Mouse (Mus musculus) right cerebral cortex, adult 2 months (tissue): ENCODE measurements around the gene Rapgef4.

Experiments
- DNase-seq, 2 experiments: peaks; one replicate each; pipeline ENCODE4 v3.0.0; 2021 to 2022; ENCODE audit warnings: low spot score in 2 of 2

Rapgef4 gene

DNA sequence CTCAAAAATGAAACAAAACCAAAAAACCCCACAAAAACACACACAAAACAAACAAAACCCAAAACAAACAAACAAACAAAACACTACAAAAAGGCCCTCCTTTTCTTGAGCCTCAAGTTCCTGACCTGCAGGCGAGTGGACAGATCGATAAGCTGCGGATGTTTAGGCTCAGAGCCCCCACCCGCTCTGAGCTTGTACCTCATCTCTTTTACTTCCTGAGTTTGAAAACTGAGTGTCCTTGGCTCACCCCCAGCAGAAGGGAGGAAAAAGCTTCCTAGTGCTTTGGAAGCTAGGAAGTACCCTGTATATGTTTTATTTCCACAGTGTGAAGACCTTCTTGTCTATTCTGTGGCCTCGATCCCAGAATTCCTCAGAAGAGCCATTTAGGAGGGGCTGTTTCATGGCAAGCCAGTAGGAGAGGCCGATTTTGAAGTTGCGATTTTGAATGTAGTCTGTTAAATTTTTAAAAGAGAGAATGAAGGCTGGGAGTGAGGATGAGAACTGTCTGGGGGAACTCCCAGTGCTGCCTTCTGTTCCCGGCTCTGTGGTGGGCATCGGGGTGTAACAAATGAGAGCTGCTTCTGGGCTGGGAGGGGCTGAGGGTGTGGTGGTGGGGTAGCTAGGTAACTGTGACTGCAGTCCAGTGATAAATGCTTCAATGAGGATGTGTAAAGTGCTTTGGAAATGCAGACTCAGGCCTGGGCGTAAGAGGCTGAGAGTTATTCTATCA, 2.0 kb downstream of the Rapgef4 start:
- DNase-seq: no peak

- no peak for DNase-seq
Observed at GRCm38 (mm10) chr2:71985730-71986129, 4.7 kb downstream of the Rapgef4 start.

GRCm38 (mm10) chr2:71986276-71986848, 5.3 kb downstream of the Rapgef4 start:
- no peak for DNase-seq

DNA sequence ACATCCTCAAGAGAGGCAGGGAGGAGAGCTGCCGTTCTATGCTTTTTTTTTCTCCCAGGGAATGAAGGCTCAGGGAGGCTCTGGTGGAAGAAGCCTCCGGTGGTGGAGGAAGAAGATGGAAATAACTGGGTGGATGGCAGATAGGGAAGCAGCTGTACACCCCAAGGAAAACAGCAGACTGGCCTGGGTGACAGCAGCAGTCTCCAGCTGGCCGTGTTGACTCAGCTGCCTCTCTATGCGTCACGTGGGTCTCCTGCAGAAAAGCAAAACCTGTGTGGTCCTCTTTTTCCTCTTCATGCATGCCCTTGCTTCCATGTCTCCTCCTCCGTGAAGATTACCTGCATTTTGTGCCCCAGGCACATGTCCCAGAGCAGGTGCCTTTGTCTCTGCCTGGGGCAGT, 7.5 kb downstream of the Rapgef4 start:
- peak in 1 of 2 experiments; percentile 58 for DNase-seq

GRCm38 (mm10) chr2:71992129-71992528, 11.1 kb downstream of the Rapgef4 start:
- no peak for DNase-seq

GRCm38 (mm10) chr2:71993729-71994423, 12.8 kb downstream of the Rapgef4 start:
- DNase-seq: peak in 1 of 2 experiments; percentile 37

- no peak for DNase-seq
Observed at GRCm38 (mm10) chr2:71998531-71998930, 17.5 kb downstream of the Rapgef4 start.

- DNase-seq: no peak
Observed at GRCm38 (mm10) chr2:72000102-72000501, 19.1 kb downstream of the Rapgef4 start.

- no peak for DNase-seq
Observed at GRCm38 (mm10) chr2:72002843-72003370, 21.9 kb downstream of the Rapgef4 start.

- DNase-seq: no peak
Observed at GRCm38 (mm10) chr2:72003756-72004525, 22.9 kb downstream of the Rapgef4 start.

DNA sequence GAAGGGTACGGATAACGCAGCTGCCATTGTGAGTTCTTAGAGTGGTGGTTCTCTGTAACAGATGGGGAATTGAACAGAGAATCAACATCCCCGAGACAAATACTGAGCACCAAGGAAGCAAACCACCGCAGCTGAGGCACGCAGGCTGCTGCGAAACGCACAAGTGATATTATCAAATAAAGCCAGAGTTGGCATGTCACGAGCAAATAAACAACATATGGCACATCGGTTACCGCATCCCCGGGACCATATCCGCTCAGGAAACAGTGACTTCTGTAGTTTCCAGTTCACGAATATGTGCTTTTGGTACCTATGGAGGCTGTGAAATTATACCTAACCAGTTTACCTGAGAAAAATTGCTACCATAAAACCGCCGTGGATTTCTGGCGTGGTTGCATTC, 24.0 kb downstream of the Rapgef4 start:
- DNase-seq: no peak

DNA sequence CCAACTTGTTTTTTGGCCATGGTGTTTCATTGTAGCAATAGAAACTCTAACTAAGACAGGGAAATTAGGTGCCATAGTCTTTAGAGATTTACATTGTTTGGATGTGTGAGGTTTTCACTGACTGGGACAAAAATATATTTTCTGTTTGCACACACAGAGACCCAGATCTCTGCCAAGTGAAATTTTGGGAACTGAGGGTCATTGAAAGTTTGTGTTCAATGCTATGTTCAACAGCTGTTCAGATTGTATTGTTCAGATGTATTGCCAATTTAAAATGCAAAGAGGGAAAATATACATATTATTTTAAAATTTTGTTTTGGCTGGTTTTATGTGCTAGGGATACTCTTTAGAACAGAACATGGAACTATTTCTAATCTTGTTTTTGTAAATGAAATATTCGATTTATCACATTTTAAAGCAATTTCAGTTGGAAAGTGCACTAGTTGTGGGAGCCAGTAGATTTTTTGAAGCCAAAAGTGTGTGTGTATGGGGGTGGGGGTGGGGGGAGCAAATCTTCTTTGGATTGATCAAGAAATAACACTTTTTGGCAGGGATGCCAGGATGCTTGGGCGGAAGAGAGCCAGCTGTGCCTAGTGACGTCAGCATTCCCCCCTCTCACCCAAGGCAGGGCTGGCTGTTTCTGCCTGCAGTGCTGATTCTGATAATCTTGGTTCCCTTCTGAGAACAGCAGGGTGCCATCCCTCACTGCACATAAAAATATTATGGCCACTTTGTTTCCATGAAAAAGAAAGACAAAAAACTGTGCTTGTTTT, 28.6 kb downstream of the Rapgef4 start:
- DNase-seq: peak; percentile 57 to 74

DNA sequence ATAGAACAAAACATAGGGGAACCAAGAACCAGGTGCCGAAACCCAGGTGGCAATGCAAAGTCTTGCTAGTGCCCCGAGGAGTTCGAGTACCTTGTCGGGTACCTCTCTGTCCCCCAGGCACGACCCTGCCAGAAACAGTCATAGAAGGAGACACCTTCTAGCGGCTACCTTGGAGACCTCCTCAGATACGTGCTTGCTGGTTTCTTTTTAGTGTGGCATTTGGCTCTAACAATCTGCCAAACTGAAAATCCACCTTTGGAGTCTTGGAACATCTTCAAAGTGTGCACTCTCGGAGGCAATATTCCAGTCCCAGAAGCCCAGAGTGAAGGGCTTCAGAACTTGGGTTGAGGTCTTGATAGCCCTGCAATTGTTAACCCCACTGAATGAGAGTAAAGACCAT, 34.3 kb downstream of the Rapgef4 start:
- DNase-seq: no peak

DNA sequence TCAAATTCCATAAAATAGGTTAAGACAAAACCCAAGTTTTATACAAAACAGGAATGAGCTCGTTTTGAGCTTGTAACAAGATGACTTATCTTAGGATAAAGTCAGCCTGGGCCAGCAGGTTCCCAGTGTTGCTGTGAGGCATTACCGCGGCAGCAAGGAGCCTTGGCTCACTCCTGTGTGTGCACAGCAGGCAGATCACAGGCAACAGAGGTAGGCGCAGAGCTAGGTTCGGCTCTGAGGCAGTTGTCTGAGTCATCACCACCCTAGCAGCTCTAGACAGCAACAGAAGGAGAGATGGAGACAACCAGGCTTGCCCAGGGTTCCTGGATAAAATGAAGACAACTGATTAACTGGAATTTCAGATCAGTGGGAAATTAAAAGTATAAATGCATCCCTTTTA, 35.0 kb downstream of the Rapgef4 start:
- DNase-seq: peak; percentile 68 to 69

GRCm38 (mm10) chr2:72017168-72017567, 36.1 kb downstream of the Rapgef4 start:
- DNase-seq: no peak

- no peak for DNase-seq
Observed at GRCm38 (mm10) chr2:72018736-72019135, 37.7 kb downstream of the Rapgef4 start.

DNA sequence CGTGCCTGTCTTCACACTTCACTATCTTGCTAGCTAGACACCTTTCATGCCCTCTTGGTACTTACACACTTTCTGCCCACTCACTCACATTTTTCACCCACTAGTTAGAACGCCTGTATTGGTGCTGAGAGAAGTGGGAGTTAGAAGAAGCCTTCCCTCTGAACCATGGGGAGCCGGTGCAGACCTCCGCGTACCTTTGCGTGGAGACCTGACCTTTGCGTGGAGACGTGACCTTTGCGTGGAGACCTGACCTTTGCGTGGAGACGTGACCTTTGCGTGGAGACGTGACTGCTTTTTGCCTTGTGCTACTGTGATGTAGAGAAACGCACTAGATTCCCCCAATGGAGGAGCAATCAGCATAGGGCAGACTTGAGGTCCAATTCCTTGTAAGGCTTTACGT, 39.7 kb downstream of the Rapgef4 start:
- no peak for DNase-seq

GRCm38 (mm10) chr2:72021440-72021839, 40.4 kb downstream of the Rapgef4 start:
- DNase-seq: no peak

DNA sequence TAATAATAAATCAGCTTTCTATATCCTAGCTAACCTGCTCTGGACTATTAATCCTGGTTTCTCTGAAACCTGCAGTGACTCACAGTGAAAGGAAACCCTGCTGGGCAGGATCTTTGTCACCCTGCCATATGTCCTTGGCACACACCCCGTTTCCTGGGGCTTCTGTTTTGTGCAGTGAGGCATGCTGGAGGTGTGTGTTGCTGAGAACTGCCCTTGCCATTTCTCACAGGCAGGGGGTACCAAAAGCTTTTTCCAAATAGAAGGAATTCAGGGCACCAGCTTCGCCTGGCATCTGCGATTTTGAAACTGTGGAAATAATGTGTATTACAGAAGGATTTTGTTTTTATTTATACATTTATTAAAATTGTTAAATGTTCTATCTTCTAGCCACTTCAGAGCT, 40.8 kb downstream of the Rapgef4 start:
- DNase-seq: no peak

- no peak for DNase-seq
Observed at GRCm38 (mm10) chr2:72023791-72024190, 42.8 kb downstream of the Rapgef4 start.

DNA sequence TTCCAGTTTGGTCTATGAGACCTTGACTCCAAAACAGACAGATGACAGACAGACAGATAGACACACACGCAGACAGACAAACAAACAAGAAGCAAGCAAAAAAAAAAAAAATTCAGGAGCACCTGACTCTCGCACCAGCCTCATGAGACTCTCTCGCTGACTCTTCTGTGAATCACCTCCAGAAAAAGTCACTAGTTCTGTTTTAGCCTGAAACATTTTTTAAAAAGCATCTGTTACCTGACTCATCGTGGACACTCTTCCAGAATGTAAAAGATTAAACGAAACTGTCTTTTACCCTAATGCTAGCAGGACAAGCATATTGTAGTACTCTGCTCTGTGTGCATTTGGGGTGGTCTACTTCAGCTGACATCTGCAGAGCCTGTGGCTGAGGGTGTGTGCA, 44.6 kb downstream of the Rapgef4 start:
- no peak for DNase-seq
